Mouse (Mus musculus) intestine, embryonic 14.5 days (tissue): Measurements from ENCODE around the gene Sema3f. TPM values are rescaled to one million over a fixed set of nuclear protein-coding genes. Genes with fewer than 3 reads are reported as not detected.

Source experiments
- ATAC-seq: fragments of 200-750 bp; cut with Nextera tagmentation; replicated peaks from 2 replicates; pipeline ENCODE4 v1.8.0; 2017; ENCODE audit warnings: low read depth, moderate number of reproducible peaks, moderate TSS enrichment, moderate library complexity; ENCODE audit not compliant: low FRiP score, low TSS enrichment
- DNase-seq: peaks from one replicate; pipeline ENCODE4 v3.0.0-alpha.2; 2018; ENCODE audit warnings: low spot score
- H3K27ac ChIP-seq: fragments of 300-500 bp; sonication (generic); 2 replicates; pipeline ENCODE4 v1.5.1; 2014; ENCODE audit warnings: low read depth, mild to moderate bottlenecking, control low read depth
- H3K27me3 ChIP-seq: fragments of 300-500 bp; sonication (generic); replicated peaks from 2 replicates; pipeline ENCODE4 v1.6.1; 2014; ENCODE audit warnings: low read length, control low read depth; ENCODE audit not compliant: control insufficient read depth, insufficient read depth
- H3K36me3 ChIP-seq: fragments of 300-500 bp; sonication (generic); 2 replicates; pipeline ENCODE4 v1.6.1; 2014; ENCODE audit warnings: low read length, control low read depth; ENCODE audit not compliant: control insufficient read depth, insufficient read depth
- H3K4me1 ChIP-seq: fragments of 300-500 bp; sonication (generic); replicated peaks from 2 replicates; pipeline ENCODE4 v1.6.1; 2014; ENCODE audit warnings: low read length, control low read depth, mixed read lengths; ENCODE audit not compliant: control insufficient read depth, insufficient read depth
- H3K4me2 ChIP-seq: fragments of 300-500 bp; sonication (generic); 2 replicates; pipeline ENCODE4 v1.6.1; 2014; ENCODE audit warnings: low read length
- H3K4me3 ChIP-seq: fragments of 300-500 bp; sonication (generic); 2 replicates; pipeline ENCODE4 v1.5.1; 2014; ENCODE audit warnings: low read depth, low read length, control low read depth, mixed read lengths
- H3K9ac ChIP-seq: fragments of 300-500 bp; sonication (generic); 2 replicates; pipeline ENCODE4 v1.6.1; 2014; ENCODE audit warnings: mild to moderate bottlenecking, low read length
- H3K9me3 ChIP-seq: fragments of 300-500 bp; sonication (generic); 2 replicates; pipeline ENCODE4 v1.6.1; 2016; ENCODE audit warnings: low read length, control low read depth; ENCODE audit not compliant: control insufficient read depth
- WGBS: fragments of 180-500 bp; shearing (Covaris S2); extraction: QIAGEN DNeasy Blood & Tissue Kit; methylation state at CpG from one replicate; pipeline ENCODE4 v1.1.7; 2014; 5-methylcytosine and 5-hydroxymethylcytosine counted together
- polyA plus RNA-seq: library from polyadenylated mRNA; unstranded; fragments of >200 nt; fragmentation: Nextera tagmentation; extraction: Ambion mirVana; gene quantifications from 2 replicates; pipeline ENCODE4 v1.2.1, GENCODE M21; 2014

Gene Sema3f
- polyA plus RNA-seq, 1 experiment from 2014 or later: 16.3 TPM

- Histone ChIP-seq H3K4me3 (0 out of 2 replicates have a peak overlapping the region, but pooled peaks have one; percentile 6), H3K4me2 (peak overlapping the region; percentile 29), H3K36me3 (0 out of 2 replicates have a peak, but pooled peaks cover 2% of the 10 kb centered on the region), H3K9ac (0 out of 2 replicates have a peak overlapping the region, but pooled peaks have one; percentile 0), H3K27me3 (no peaks in the 10 kb centered on the region), H3K27ac (peak overlapping the region; percentile 69), H3K9me3 (no peaks in the 10 kb centered on the region), H3K4me1 (peaks cover 67% of the 10 kb centered on the region)
- WGBS: 12% methylated on average over 14 of the region's 14 CpGs
- ATAC-seq (no peak), DNase-seq (no peak)
Measured at GRCm38 (mm10) chr9:107698611-107699190, 11.6 kb downstream of the Sema3f start.

- Histone ChIP-seq H3K27ac (peak overlapping the region; percentile 69), H3K4me1 (peaks cover 61% of the 10 kb centered on the region), H3K36me3 (0 out of 2 replicates have a peak, but pooled peaks cover 2% of the 10 kb centered on the region), H3K4me3 (0 out of 2 replicates have a peak overlapping the region, but pooled peaks have one; percentile 6), H3K27me3 (no peaks in the 10 kb centered on the region), H3K4me2 (peak overlapping the region; percentile 29), H3K9ac (no peak overlapping the region), H3K9me3 (no peaks in the 10 kb centered on the region)
- 34% methylated on average over 14 of the region's 14 CpGs for WGBS
- no peak for DNase-seq
- ATAC-seq: no peak
Measured at GRCm38 (mm10) chr9:107697811-107698521, 12.3 kb downstream of the Sema3f start.

- ATAC-seq (no peak), DNase-seq (no peak)
- peaks cover 52% of the 10 kb centered on the region for H3K4me1 ChIP-seq
- no peaks in the 10 kb centered on the region for H3K9me3 ChIP-seq
- 59% methylated on average over 9 of the region's 9 CpGs for WGBS
- H3K27ac ChIP-seq: no peak overlapping the region
- no peak overlapping the region for H3K9ac ChIP-seq
- peaks cover 7% of the 10 kb centered on the region for H3K36me3 ChIP-seq
- no peaks in the 10 kb centered on the region for H3K27me3 ChIP-seq
- no peak overlapping the region for H3K4me3 ChIP-seq
- H3K4me2 ChIP-seq: no peak overlapping the region
Measured at GRCm38 (mm10) chr9:107696845-107697610, 13.2 kb downstream of the Sema3f start.

DNA sequence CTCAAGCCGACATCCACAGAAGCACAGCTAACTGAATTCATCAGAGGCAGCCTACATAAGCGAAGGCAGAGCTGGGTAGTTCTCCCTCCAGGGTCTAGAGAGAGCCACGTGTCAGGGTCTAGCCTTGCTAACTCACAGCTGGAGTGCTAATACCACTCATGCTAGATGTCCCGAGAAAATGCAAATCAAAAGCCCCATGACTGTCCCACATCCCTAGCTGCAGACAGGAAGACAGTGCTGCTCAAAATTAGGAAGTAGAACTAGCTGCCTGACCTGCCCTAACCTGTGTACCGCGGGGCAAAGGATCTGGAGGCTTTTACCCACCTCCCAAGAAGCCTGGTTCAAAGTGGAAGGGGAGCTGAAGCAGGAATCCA lies 14.2 kb downstream of the Sema3f start:
- Histone ChIP-seq H3K27me3 (no peaks in the 10 kb centered on the region), H3K4me3 (no peak overlapping the region), H3K4me2 (no peak overlapping the region), H3K4me1 (peaks cover 44% of the 10 kb centered on the region), H3K27ac (no peak overlapping the region), H3K9me3 (no peaks in the 10 kb centered on the region), H3K36me3 (peaks cover 16% of the 10 kb centered on the region), H3K9ac (no peak overlapping the region)
- no peak for DNase-seq
- no peak for ATAC-seq
- 56% methylated on average over 6 of the region's 6 CpGs for WGBS

DNA sequence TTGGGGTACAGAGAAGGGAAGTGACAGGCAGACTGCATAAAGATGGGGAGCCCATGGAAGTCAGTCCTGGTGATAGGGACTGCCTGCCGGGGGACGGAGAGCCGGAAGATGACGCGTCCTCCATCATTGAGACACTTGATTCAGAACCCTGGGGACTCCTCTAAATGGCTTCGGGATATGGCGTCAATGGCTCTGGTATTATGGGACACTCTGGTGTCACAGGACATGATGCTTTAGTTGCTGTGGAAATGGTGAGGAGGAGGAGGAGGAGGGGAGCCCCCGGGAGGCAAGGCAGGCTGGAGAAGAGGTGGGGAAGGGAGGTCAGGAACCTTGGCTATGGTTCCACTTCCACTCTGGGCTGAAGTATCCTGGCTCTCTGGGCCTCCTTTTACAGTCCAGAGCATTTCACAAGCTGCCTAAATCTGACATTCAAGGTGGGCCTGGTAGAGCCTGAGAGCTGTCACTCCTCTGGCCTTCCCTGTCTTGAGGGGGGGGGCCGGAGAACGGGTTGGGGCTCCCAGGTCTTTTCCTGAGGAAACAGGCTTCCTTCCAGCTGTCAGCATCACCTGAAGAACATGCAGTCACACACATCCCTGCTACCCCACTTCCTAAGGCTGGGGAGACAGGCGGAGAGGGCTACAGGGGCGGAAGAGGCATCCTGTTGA lies 14.7 kb downstream of the Sema3f start:
- Histone ChIP-seq H3K4me1 (peaks cover 39% of the 10 kb centered on the region), H3K4me2 (no peak overlapping the region), H3K4me3 (no peak overlapping the region), H3K27ac (no peak overlapping the region), H3K9me3 (no peaks in the 10 kb centered on the region), H3K9ac (no peak overlapping the region), H3K36me3 (peaks cover 21% of the 10 kb centered on the region), H3K27me3 (no peaks in the 10 kb centered on the region)
- 77% methylated on average over 12 of the region's 12 CpGs for WGBS
- DNase-seq: no peak
- no peak for ATAC-seq

GRCm38 (mm10) chr9:107694627-107695026 lies 15.6 kb downstream of the Sema3f start:
- ATAC-seq (no peak), DNase-seq (no peak)
- Histone ChIP-seq H3K9me3 (no peaks in the 10 kb centered on the region), H3K9ac (no peak overlapping the region), H3K36me3 (peaks cover 25% of the 10 kb centered on the region), H3K4me3 (no peak overlapping the region), H3K4me1 (peaks cover 29% of the 10 kb centered on the region), H3K27ac (no peak overlapping the region), H3K4me2 (no peak overlapping the region), H3K27me3 (no peaks in the 10 kb centered on the region)
- WGBS: 78% methylated on average over 7 of the region's 7 CpGs

GRCm38 (mm10) chr9:107693433-107693987 lies 16.8 kb downstream of the Sema3f start:
- Histone ChIP-seq H3K4me1 (peaks cover 18% of the 10 kb centered on the region), H3K9ac (no peak overlapping the region), H3K27me3 (no peaks in the 10 kb centered on the region), H3K9me3 (no peaks in the 10 kb centered on the region), H3K4me2 (no peak overlapping the region), H3K36me3 (peaks cover 34% of the 10 kb centered on the region), H3K27ac (no peak overlapping the region), H3K4me3 (no peak overlapping the region)
- ATAC-seq: no peak
- DNase-seq: no peak
- WGBS: 65% methylated on average over 4 of the region's 4 CpGs

- Histone ChIP-seq H3K4me3 (no peak overlapping the region), H3K36me3 (peaks cover 40% of the 10 kb centered on the region), H3K27me3 (no peaks in the 10 kb centered on the region), H3K27ac (no peak overlapping the region), H3K4me1 (peaks cover 11% of the 10 kb centered on the region), H3K9ac (no peak overlapping the region), H3K9me3 (no peaks in the 10 kb centered on the region), H3K4me2 (no peak overlapping the region)
- ATAC-seq (no peak), DNase-seq (no peak)
- WGBS: 75% methylated on average over 5 of the region's 5 CpGs
Measured at GRCm38 (mm10) chr9:107692785-107693184, 17.5 kb downstream of the Sema3f start.
